In the genomic region with DNA sequence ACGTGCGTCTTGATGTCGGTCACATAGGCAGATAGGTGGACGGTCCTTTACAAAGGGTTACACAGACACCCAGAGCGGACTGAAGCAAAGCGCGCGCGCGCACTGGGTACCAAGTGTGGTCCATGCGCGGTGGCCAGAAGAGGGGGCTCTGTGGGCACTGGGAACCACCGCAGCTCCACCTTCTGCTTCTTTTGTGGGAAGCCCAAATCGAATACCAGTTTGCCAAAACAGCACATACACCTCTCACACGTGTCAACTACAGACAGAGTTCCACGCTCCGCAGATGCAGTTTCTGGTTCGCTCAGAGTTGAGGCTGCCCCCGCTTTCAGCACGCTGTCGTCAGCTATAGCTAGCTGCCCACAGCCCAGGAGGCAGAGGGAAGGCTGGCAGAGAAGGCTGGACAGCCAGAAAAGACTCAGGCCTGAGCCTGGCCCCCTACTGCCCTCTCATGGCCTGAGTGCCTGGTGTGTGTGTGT, we compare ENCODE assay signal across 7 mouse cellular contexts. TPM values are rescaled to one million over a fixed set of nuclear protein-coding genes. Genes with fewer than 3 reads are reported as not detected.
DNase-seq lines count a peak whose midpoint lies in the region; ATAC-seq lines count a peak whose summit lies in the region.

No protein-coding gene starts in this region.

- 3% methylated on average over 21 of the region's 21 CpGs for WGBS in liver, embryonic 16.5 days (ENCODE audit: insufficient replicate concordance)

- H3K27me3 ChIP-seq in liver, embryonic 16.5 days (ENCODE audit: control insufficient read depth, insufficient read depth, low read depth, low read length): peaks cover 24% of the 10 kb centered on the region

- no peak overlapping the region for H3K27ac ChIP-seq in liver, embryonic 16.5 days (ENCODE audit: low read length)

- H3K4me2 ChIP-seq in liver, embryonic 16.5 days (ENCODE audit: low read depth, low read length): peak overlapping the region; percentile 13

- no peak for ATAC-seq in liver, embryonic 16.5 days (ENCODE audit: low read depth)

- peak overlapping the region; percentile 19; the same call in 1 of the 2 replicates for H3K4me3 ChIP-seq in liver, embryonic 16.5 days (ENCODE audit: low read depth, low read length)

- H3K9ac ChIP-seq in liver, embryonic 16.5 days (ENCODE audit: low read depth, low read length): no peak overlapping the region

- no peaks in the 10 kb centered on the region for H3K9me3 ChIP-seq in liver, embryonic 16.5 days (replicated peaks; ENCODE audit: control insufficient read depth, low read length)

- no peaks in the 10 kb centered on the region for H3K36me3 ChIP-seq in liver, embryonic 16.5 days (ENCODE audit: control insufficient read depth, insufficient read depth)

- peak; percentile 13 for DNase-seq in adrenal gland, postnatal 25 days
- peak; percentile 82 for DNase-seq in embryo, embryonic 10 days (ENCODE audit: low spot score)
- DNase-seq in gastrocnemius, postnatal 4 days (ENCODE audit: low spot score in 2 of 2): peak; percentile 22 to 42
- peak; percentile 54 for DNase-seq in kidney, postnatal 14 days
- peak; percentile 55 for DNase-seq in right cerebral cortex, adult 18-20 months
- no peak for DNase-seq in urinary bladder, postnatal 14 days (ENCODE audit: low spot score)

- H3K4me1 ChIP-seq in liver, embryonic 16.5 days (ENCODE audit: control insufficient read depth, low read depth, low read length): no peaks in the 10 kb centered on the region; the same call in 1 of the 2 replicates

RNA-seq across cellular contexts. Expression of gene Dkk2, which starts 2.0 kb away (rescaled TPM):
- total RNA-seq in adrenal gland, postnatal 25 days (2021): 1.7 and 2.3 TPM in 2 replicates
- 10 to 100 TPM; 19.7 to 22.5 TPM for total RNA-seq in gastrocnemius, postnatal 4 days (2021)
- polyA plus RNA-seq in liver, embryonic 16.5 days (2015; fragmentation: Nextera tagmentation; extraction: Ambion mirVana): 0.28 and 0.35 TPM in 2 replicates
